Mouse (Mus musculus): ENCODE measurements at regions not wholly inside any gene's neighbourhood (a gene's known extent, or its start where the extent isn't known, plus 50 kb on each side); places are given as distances from the start of the nearest gene placed in this dataset.

- Histone ChIP-seq H3ac (ENCODE audit: control insufficient read depth, insufficient read length) (no peak overlapping the region), H3K4me2 (ENCODE audit: low read depth) (no peak overlapping the region), H3K4me3 (no peak overlapping the region), H3K36me3 (ENCODE audit: control insufficient read depth, insufficient read depth) (no peaks in the 10 kb centered on the region), H3K79me2 (ENCODE audit: control insufficient read depth, insufficient read depth) (no peaks in the 10 kb centered on the region), H3K27me3 (ENCODE audit: control insufficient read depth, insufficient read depth, insufficient read length) (no peaks in the 10 kb centered on the region)
- TF ChIP-seq MYOG (IDR thresholded peaks at IDR 0.05; ENCODE audit: control insufficient read depth in 1 of 3, insufficient read depth in 1 of 3, insufficient read length in 2 of 3, low read depth in 2 of 3) (no peak), MAX (IDR thresholded peaks at IDR 0.05; ENCODE audit: low read depth) (no peak), POLR2AphosphoS2 (IDR thresholded peaks at IDR 0.05; ENCODE audit: insufficient read length, low read depth) (no peak), MYOD1 (IDR thresholded peaks at IDR 0.05; ENCODE audit: control insufficient read depth in 1 of 3, insufficient read length in 2 of 3, low read depth in 2 of 3) (no peak), E2F4 (IDR thresholded peaks at IDR 0.05; ENCODE audit: insufficient read depth) (no peak), TCF12 (IDR thresholded peaks at IDR 0.05; ENCODE audit: insufficient read depth, poor library complexity, severe bottlenecking) (no peak), REST (IDR thresholded peaks at IDR 0.05; ENCODE audit: insufficient read depth, insufficient read length) (no peak), SRF (IDR thresholded peaks at IDR 0.05; ENCODE audit: control insufficient read depth, insufficient read length, low read depth) (no peak), CEBPB (IDR thresholded peaks at IDR 0.05; ENCODE audit: insufficient read depth, poor library complexity, severe bottlenecking) (no peak), USF1 (IDR thresholded peaks at IDR 0.05; ENCODE audit: low read depth) (no peak), TCF3 (IDR thresholded peaks at IDR 0.05; ENCODE audit: insufficient read length, low read depth) (no peak), POLR2A (IDR thresholded peaks at IDR 0.05; ENCODE audit: insufficient read length, low read depth) (no peak)
These were observed 160.0 kb upstream of the Tent5a start for GRCm38 (mm10) chr9:85487052-85487668.

GRCm38 (mm10) chr9:85485749-85486148, 158.6 kb upstream of the Tent5a start:
- Histone ChIP-seq H3K4me2 (ENCODE audit: low read depth) (no peak overlapping the region), H3ac (ENCODE audit: control insufficient read depth, insufficient read length) (no peak overlapping the region), H3K79me2 (ENCODE audit: control insufficient read depth, insufficient read depth) (no peaks in the 10 kb centered on the region), H3K4me3 (no peak overlapping the region), H3K36me3 (ENCODE audit: control insufficient read depth, insufficient read depth) (no peaks in the 10 kb centered on the region), H3K27me3 (ENCODE audit: control insufficient read depth, insufficient read depth, insufficient read length) (no peaks in the 10 kb centered on the region)
- no peak for TF ChIP-seq TCF3 (IDR thresholded peaks at IDR 0.05; ENCODE audit: insufficient read length, low read depth)
- no peak for TF ChIP-seq SRF (IDR thresholded peaks at IDR 0.05; ENCODE audit: control insufficient read depth, insufficient read length, low read depth)
- no peak for TF ChIP-seq MYOG (IDR thresholded peaks at IDR 0.05; ENCODE audit: control insufficient read depth in 1 of 3, insufficient read depth in 1 of 3, insufficient read length in 2 of 3, low read depth in 2 of 3)
- TF ChIP-seq TCF12 (IDR thresholded peaks at IDR 0.05; ENCODE audit: insufficient read depth, poor library complexity, severe bottlenecking) = no peak
- no peak for TF ChIP-seq CEBPB (IDR thresholded peaks at IDR 0.05; ENCODE audit: insufficient read depth, poor library complexity, severe bottlenecking)
- TF ChIP-seq MYOD1 (IDR thresholded peaks at IDR 0.05; ENCODE audit: control insufficient read depth in 1 of 3, insufficient read length in 2 of 3, low read depth in 2 of 3) = no peak

- no peak for TF ChIP-seq TCF12 (IDR thresholded peaks at IDR 0.05; ENCODE audit: insufficient read depth, poor library complexity, severe bottlenecking)
- no peak for TF ChIP-seq CEBPB (IDR thresholded peaks at IDR 0.05; ENCODE audit: insufficient read depth, poor library complexity, severe bottlenecking)
- TF ChIP-seq E2F4 (IDR thresholded peaks at IDR 0.05; ENCODE audit: insufficient read depth) = no peak
- no peak for TF ChIP-seq POLR2A (IDR thresholded peaks at IDR 0.05; ENCODE audit: insufficient read length, low read depth)
- no peak for TF ChIP-seq MYOG (IDR thresholded peaks at IDR 0.05; ENCODE audit: control insufficient read depth in 1 of 3, insufficient read depth in 1 of 3, insufficient read length in 2 of 3, low read depth in 2 of 3)
- no peak for TF ChIP-seq POLR2AphosphoS2 (IDR thresholded peaks at IDR 0.05; ENCODE audit: insufficient read length, low read depth)
- no peak for TF ChIP-seq USF1 (IDR thresholded peaks at IDR 0.05; ENCODE audit: low read depth)
- TF ChIP-seq MYOD1 (IDR thresholded peaks at IDR 0.05; ENCODE audit: control insufficient read depth in 1 of 3, insufficient read length in 2 of 3, low read depth in 2 of 3) = no peak
- TF ChIP-seq SRF (IDR thresholded peaks at IDR 0.05; ENCODE audit: control insufficient read depth, insufficient read length, low read depth) = no peak
- H3K36me3 ChIP-seq (ENCODE audit: control insufficient read depth, insufficient read depth) = no peaks in the 10 kb centered on the region
These were observed 156.1 kb upstream of the Tent5a start for GRCm38 (mm10) chr9:85483248-85483647.

GRCm38 (mm10) chr9:85480566-85480965, 153.4 kb upstream of the Tent5a start:
- H3K27me3 ChIP-seq (ENCODE audit: control insufficient read depth, insufficient read depth, insufficient read length) = no peaks in the 10 kb centered on the region
- H3K36me3 ChIP-seq (ENCODE audit: control insufficient read depth, insufficient read depth) = no peaks in the 10 kb centered on the region
- no peaks in the 10 kb centered on the region for H3K79me2 ChIP-seq (ENCODE audit: control insufficient read depth, insufficient read depth)
- H3ac ChIP-seq (ENCODE audit: control insufficient read depth, insufficient read length) = no peak overlapping the region
- no peak overlapping the region for H3K4me3 ChIP-seq
- H3K4me2 ChIP-seq (ENCODE audit: low read depth) = no peak overlapping the region
- no peak for TF ChIP-seq POLR2A (IDR thresholded peaks at IDR 0.05; ENCODE audit: insufficient read length, low read depth)
- no peak for TF ChIP-seq TCF3 (IDR thresholded peaks at IDR 0.05; ENCODE audit: insufficient read length, low read depth)
- TF ChIP-seq CEBPB (IDR thresholded peaks at IDR 0.05; ENCODE audit: insufficient read depth, poor library complexity, severe bottlenecking) = no peak
- TF ChIP-seq MYOG (IDR thresholded peaks at IDR 0.05; ENCODE audit: control insufficient read depth in 1 of 3, insufficient read depth in 1 of 3, insufficient read length in 2 of 3, low read depth in 2 of 3) = no peak
- no peak for TF ChIP-seq POLR2AphosphoS2 (IDR thresholded peaks at IDR 0.05; ENCODE audit: insufficient read length, low read depth)
- TF ChIP-seq E2F4 (IDR thresholded peaks at IDR 0.05; ENCODE audit: insufficient read depth) = no peak
- no peak for TF ChIP-seq MYOD1 (IDR thresholded peaks at IDR 0.05; ENCODE audit: control insufficient read depth in 1 of 3, insufficient read length in 2 of 3, low read depth in 2 of 3)
- no peak for TF ChIP-seq SRF (IDR thresholded peaks at IDR 0.05; ENCODE audit: control insufficient read depth, insufficient read length, low read depth)
- TF ChIP-seq MAX (IDR thresholded peaks at IDR 0.05; ENCODE audit: low read depth) = no peak
- TF ChIP-seq TCF12 (IDR thresholded peaks at IDR 0.05; ENCODE audit: insufficient read depth, poor library complexity, severe bottlenecking) = no peak
- no peak for TF ChIP-seq REST (IDR thresholded peaks at IDR 0.05; ENCODE audit: insufficient read depth, insufficient read length)
- no peak for TF ChIP-seq USF1 (IDR thresholded peaks at IDR 0.05; ENCODE audit: low read depth)

More at GRCm38 (mm10) chr9:85483248-85483647, 156.1 kb upstream of the Tent5a start:
- H3ac ChIP-seq (ENCODE audit: control insufficient read depth, insufficient read length) = no peak overlapping the region
- no peak overlapping the region for H3K4me2 ChIP-seq (ENCODE audit: low read depth)
- no peaks in the 10 kb centered on the region for H3K27me3 ChIP-seq (ENCODE audit: control insufficient read depth, insufficient read depth, insufficient read length)
- no peak overlapping the region for H3K4me3 ChIP-seq
- no peaks in the 10 kb centered on the region for H3K79me2 ChIP-seq (ENCODE audit: control insufficient read depth, insufficient read depth)

Measured in myocyte (in vitro differentiated cells).